Mouse (Mus musculus) ES-Bruce4 (cell line): ENCODE data around the gene Klf9.

Experiments used
- EP300 ChIP-seq: IDR thresholded peaks from 2 replicates; pipeline ENCODE4 v1.6.1; 2011; ENCODE audit warnings: low read depth, low read length; ENCODE audit not compliant: insufficient read depth
- POLR2A ChIP-seq: IDR thresholded peaks from one replicate; pipeline ENCODE4 v1.8.1; 2011; ENCODE audit warnings: low read length; ENCODE audit not compliant: insufficient read depth

- no peak for TF ChIP-seq POLR2A
- peak; percentile 59; the same call in 1 of the 2 replicates for TF ChIP-seq EP300
Observed at GRCm38 (mm10) chr19:23153606-23154127, 12.6 kb downstream of the Klf9 start.
